Mouse (Mus musculus) limb, embryonic 14.5 days (tissue): ENCODE results near the gene Slx1b. TPM values are rescaled to one million over a fixed set of nuclear protein-coding genes. Genes with fewer than 3 reads are reported as not detected.

ENCODE experiments used
- ATAC-seq: fragments of 200-750 bp; cut with Nextera tagmentation; 2 replicates; pipeline ENCODE4 v1.8.0; 2017; ENCODE audit warnings: low read depth, moderate number of reproducible peaks, moderate TSS enrichment; ENCODE audit not compliant: low FRiP score
- DNase-seq: peaks from one replicate; pipeline ENCODE4 v3.0.0-alpha.2; 2015; ENCODE audit warnings: low spot score
- H3K27ac ChIP-seq: fragments of 300-500 bp; sonication (generic); replicated peaks from 2 replicates; pipeline ENCODE4 v1.5.1; 2014; ENCODE audit warnings: low read depth, mild to moderate bottlenecking, low read length, moderate library complexity, mixed read lengths
- H3K27me3 ChIP-seq: fragments of 300-500 bp; sonication (generic); 2 replicates; pipeline ENCODE4 v1.6.1; 2014; ENCODE audit warnings: low read length, mixed read lengths; ENCODE audit not compliant: control insufficient read depth, insufficient read depth
- H3K36me3 ChIP-seq: fragments of 300-500 bp; sonication (generic); 2 replicates; pipeline ENCODE4 v1.6.1; 2014; ENCODE audit warnings: mild to moderate bottlenecking, low read length, moderate library complexity, mixed read lengths; ENCODE audit not compliant: control insufficient read depth, insufficient read depth
- H3K4me1 ChIP-seq: fragments of 300-500 bp; sonication (generic); 2 replicates; pipeline ENCODE4 v1.6.1; 2014; ENCODE audit warnings: antibody characterized with exemption, low read length, mixed read lengths; ENCODE audit not compliant: control insufficient read depth, insufficient read depth
- H3K4me2 ChIP-seq: fragments of 300-500 bp; sonication (generic); replicated peaks from 2 replicates; pipeline ENCODE4 v1.6.1; 2014; ENCODE audit warnings: low read depth, mild to moderate bottlenecking, low read length, moderate library complexity; ENCODE audit not compliant: severe bottlenecking
- H3K4me3 ChIP-seq: fragments of 300-500 bp; sonication (generic); replicated peaks from 2 replicates; pipeline ENCODE4 v1.5.1; 2014; ENCODE audit warnings: low read length
- H3K9ac ChIP-seq: fragments of 300-500 bp; sonication (generic); 2 replicates; pipeline ENCODE4 v1.6.1; 2014; ENCODE audit warnings: mild to moderate bottlenecking, low read depth, low read length, moderate library complexity; ENCODE audit not compliant: severe bottlenecking
- H3K9me3 ChIP-seq: fragments of 300-500 bp; sonication (generic); 2 replicates; pipeline ENCODE4 v1.6.1; 2016; ENCODE audit warnings: low read length; ENCODE audit not compliant: control insufficient read depth
- POLR2A ChIP-seq: fragments of 200-500 bp; IDR thresholded peaks from 2 replicates; pipeline ENCODE4 v1.8.0; 2012; ENCODE audit warnings: inconsistent platforms, mild to moderate bottlenecking, moderate library complexity, borderline replicate concordance; ENCODE audit not compliant: insufficient read depth, insufficient read length; ENCODE audit errors: extremely low read depth
- WGBS: fragments of 180-500 bp; shearing (Covaris S2); extraction: QIAGEN DNeasy Blood & Tissue Kit; methylation state at CpG from one replicate; pipeline ENCODE4 v1.1.7; 2014; 5-methylcytosine and 5-hydroxymethylcytosine counted together
- polyA plus RNA-seq, 2 experiments: library from polyadenylated mRNA; depleted of rRNA in 1 of 2; stranded (reverse) in 1 of 2; unstranded in 1 of 2; fragments of >200 nt; fragmentation: Nextera tagmentation in 1 of 2; extraction: Ambion mirVana in 1 of 2; gene quantifications; 2 replicates each; pipeline versions ENCODE4 v1.2.1 to v1.2.3; 2012 to 2014

Slx1b gene
- polyA plus RNA-seq, 2 experiments, result 8.6 to 33.2 TPM

DNA sequence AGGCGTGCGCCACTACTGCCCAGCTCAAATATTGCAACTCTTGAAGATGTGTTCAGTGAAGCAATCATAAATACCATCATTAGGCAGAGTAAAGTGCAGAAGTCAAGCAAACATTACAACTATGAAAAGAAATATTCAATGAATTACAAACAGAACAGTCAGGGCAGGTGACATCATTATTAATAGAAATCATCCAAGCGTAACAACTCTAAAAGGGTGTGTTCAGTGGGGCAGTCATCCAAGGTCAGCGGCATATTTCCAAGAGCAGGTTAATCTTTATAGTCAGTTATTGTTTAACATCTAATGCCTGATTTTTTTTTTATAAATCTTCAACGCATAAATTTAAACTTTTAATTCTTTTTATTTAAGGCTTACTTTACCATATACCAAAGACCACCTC is 14.4 kb downstream of the Slx1b start:
- Histone ChIP-seq H3K9ac (no peak overlapping the region), H3K4me3 (no peak overlapping the region), H3K4me1 (no peaks in the 10 kb centered on the region), H3K9me3 (no peaks in the 10 kb centered on the region), H3K36me3 (no peaks in the 10 kb centered on the region; the same call in 1 of the 2 replicates), H3K27me3 (no peaks in the 10 kb centered on the region), H3K27ac (no peak overlapping the region), H3K4me2 (no peak overlapping the region)
- WGBS, result 95% methylated on average over 5 of the region's 5 CpGs
- TF ChIP-seq POLR2A, result no peak
- ATAC-seq (no peak), DNase-seq (no peak)

- no peak for ATAC-seq
These were observed 15.9 kb downstream of the Slx1b start for GRCm38 (mm10) chr7:126679683-126680082.

DNA sequence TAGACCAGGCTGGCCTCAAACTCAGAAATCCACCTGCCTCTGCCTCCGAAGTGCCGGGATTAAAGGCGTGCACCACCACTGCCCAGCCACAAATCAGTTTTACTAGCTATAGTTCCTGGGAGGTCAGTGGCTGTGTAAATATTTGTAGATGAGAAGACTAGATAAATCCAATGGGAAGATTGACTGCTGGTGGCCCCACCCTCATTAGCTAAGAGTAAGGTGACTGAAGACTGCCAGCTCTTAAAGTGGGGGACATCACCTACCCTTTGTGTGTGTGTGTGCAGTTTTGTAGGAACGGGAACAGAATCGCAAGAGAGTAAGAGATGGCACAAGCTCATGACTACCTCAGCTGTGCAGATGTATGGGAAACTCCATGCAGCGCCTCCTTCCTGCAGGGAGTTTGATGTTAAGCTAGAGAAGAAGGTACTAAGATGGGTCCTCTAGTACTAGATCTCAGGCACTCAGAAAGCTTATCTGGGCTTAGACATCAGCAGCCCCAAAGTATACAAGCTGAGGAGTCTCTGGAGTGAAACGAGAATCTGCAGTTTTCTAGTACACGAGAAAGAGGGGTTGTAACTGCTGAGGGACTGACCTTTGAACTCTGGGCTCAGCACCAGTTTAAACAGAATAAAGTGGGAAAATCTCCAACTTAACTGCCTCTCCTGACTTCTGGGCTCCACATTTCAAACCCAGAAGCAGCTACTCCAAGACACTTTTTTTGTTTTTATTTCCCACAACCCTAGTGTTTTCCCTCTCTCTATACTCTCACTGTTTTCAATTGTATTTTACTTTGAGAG is 16.8 kb downstream of the Slx1b start:
- Histone ChIP-seq H3K9ac (no peak overlapping the region), H3K9me3 (no peaks in the 10 kb centered on the region), H3K4me2 (no peak overlapping the region), H3K27me3 (no peaks in the 10 kb centered on the region), H3K27ac (no peak overlapping the region), H3K36me3 (peaks cover 4% of the 10 kb centered on the region; the same call in 1 of the 2 replicates), H3K4me3 (no peak overlapping the region), H3K4me1 (no peaks in the 10 kb centered on the region)
- ATAC-seq (no peak), DNase-seq (no peak)
- TF ChIP-seq POLR2A, result no peak
- WGBS, result 77% methylated on average over 8 of the region's 8 CpGs

More at GRCm38 (mm10) chr7:126679683-126680082, 15.9 kb downstream of the Slx1b start:
- no peak for DNase-seq
- Histone ChIP-seq H3K27ac (no peak overlapping the region), H3K27me3 (no peaks in the 10 kb centered on the region), H3K9me3 (no peaks in the 10 kb centered on the region), H3K4me3 (no peak overlapping the region), H3K4me2 (no peak overlapping the region), H3K9ac (no peak overlapping the region), H3K36me3 (peaks cover 4% of the 10 kb centered on the region; the same call in 1 of the 2 replicates), H3K4me1 (no peaks in the 10 kb centered on the region)
- no peak for TF ChIP-seq POLR2A
- WGBS, result 93% methylated on average over 5 of the region's 5 CpGs

DNA sequence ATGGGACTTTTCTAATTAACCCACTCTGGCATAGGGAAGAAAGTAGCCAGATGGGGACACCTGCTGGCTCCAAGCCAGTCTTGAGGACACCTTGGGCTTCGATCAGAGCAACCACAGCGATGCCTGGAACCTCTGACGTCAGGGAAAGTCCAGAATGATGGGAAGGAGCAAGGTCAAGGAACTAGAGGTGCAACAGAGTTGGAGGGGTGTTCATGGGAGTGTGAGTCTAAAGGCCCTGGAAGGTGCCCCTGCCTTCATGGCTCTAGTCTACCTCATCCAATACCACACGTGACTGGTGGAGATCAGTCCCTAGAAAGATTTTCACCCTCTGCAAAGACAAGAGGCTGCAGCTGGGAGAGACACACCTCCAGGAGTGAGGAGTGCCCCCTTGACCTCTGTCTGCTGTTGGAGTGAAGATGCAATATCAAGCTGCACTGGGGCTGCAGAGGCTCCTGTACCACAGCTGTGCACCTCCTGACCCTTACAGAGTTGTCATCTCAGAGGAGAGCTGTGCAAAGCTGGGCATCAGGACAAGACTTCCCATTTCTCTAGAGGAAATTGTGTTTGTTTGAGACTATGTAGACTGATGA is 18.9 kb downstream of the Slx1b start:
- ATAC-seq (no peak), DNase-seq (no peak)
- Histone ChIP-seq H3K4me2 (no peak overlapping the region), H3K4me3 (no peak overlapping the region), H3K27me3 (no peaks in the 10 kb centered on the region), H3K4me1 (no peaks in the 10 kb centered on the region), H3K36me3 (peaks cover 12% of the 10 kb centered on the region; the same call in 1 of the 2 replicates), H3K27ac (no peak overlapping the region), H3K9ac (no peak overlapping the region), H3K9me3 (no peaks in the 10 kb centered on the region)
- 75% methylated on average over 4 of the region's 4 CpGs for WGBS
- TF ChIP-seq POLR2A, result no peak

DNA sequence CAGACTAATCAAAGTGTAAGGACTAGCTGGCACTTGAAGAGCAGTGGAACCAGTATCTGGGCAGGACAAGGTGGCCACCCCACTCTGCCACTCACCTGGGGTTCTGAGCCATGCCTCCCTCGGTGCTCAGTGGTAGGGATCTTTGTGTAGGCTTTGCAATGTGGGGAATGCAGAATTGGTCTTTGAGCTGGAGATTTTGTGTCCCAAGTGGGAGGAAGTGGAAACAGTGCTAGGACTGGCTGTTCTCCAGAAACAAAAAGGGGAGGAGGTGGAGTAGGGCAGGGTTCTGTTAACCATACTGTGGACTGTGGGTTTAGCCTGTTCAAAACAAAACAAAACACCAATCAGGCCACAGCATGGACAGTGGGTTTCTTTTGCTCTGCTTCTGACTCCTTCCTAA is 19.4 kb downstream of the Slx1b start, which contains the start of gene Sult1a1:
TSS of gene Sult1a1 (minus strand) at position 226 of the 400 bp plus-strand sequence.
- Histone ChIP-seq H3K4me3 (no peak within 1 kb of the TSS), H3K9ac (no peak within 1 kb of the TSS), H3K27ac (0 out of 2 replicates have a peak within 1 kb of the TSS, but pooled peaks have one; percentile 10), H3K27me3 (no peaks in the 10 kb centered on the region), H3K9me3 (no peaks in the 10 kb centered on the region), H3K36me3 (peaks cover 17% of the 10 kb centered on the region), H3K4me2 (no peak within 1 kb of the TSS), H3K4me1 (no peaks in the 10 kb centered on the region)
- WGBS, result 58% methylated on average over 1 of the region's 1 CpGs
- no peak for TF ChIP-seq POLR2A
- ATAC-seq (0 out of 2 replicates have a peak, but pooled peaks have one; percentile 37), DNase-seq (peak; percentile 20)
